Mouse (Mus musculus) cerebellum, adult 11 months (tissue): ENCODE measurements around the gene Gm14597.
"Not testable (repeated sequence)": the region's sequence is repeated elsewhere in the genome, so short reads cannot be mapped to it uniquely, and the experiment has no call there.

Experiments
- DNase-seq: peaks from one replicate; pipeline ENCODE4 v3.0.0; 2022

The Gm14597 gene

DNA sequence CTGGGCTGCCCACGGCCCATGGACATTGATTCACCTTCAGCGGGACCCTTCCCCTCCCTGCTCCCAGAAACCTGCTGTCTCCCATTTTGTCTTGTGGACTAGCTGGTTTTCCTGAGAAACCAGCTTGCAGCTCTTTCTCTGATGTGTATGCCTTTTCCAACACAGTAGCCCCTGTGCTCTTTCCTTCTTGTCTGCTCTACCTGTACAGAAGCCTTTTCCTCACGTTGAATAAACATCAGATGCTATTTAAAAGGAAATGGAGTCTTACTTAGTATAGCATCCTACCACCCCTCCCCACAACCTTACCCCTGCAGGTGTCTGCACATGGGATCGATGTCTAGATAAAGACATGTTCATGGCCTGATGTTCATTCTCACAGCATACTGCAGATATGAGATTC, at the start of gene Gm14597:
Gene Gm14597 (minus strand): TSS at position 101 of the 400 bp plus-strand sequence.
- DNase-seq = not testable (repeated sequence)

DNA sequence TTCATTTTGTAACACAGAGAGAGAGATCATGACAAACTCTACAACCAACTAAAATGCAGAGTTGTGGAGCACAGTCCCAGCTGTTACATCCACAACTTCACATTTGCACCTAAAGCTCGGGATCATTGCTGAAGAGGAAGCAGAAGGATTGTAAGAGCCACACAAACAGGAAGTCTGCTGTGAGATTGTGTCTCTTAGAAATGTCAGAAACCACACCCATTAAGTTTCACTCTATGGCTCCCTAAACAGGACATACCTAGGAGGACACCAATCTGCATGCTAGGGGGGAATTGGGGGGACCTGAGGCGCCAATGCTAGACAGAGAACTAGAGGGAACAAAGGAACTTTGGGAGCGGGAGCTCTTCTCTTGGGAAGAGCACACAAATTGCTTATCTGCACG, 44.1 kb upstream of the Gm14597 start:
- not testable (repeated sequence) for DNase-seq

DNA sequence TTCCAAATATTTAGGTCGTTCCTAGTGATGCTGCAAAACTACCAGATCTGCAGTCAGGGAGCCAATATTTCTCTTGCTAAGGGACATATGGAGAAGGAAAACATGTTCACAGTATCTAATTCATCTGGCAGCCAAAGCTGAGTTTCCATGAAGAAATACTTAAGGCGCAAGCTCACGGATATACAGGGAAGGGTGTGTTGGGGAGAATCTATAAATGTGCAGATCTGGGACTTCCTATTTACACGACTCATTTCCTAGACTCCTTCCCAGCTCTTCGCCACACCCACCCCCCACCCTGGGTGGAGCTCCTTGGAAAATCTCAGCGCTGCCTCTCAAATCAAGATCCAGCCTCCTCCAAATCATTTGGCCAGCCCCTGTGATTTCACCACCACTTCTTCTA, 37.1 kb upstream of the Gm14597 start:
- DNase-seq = no peak

DNA sequence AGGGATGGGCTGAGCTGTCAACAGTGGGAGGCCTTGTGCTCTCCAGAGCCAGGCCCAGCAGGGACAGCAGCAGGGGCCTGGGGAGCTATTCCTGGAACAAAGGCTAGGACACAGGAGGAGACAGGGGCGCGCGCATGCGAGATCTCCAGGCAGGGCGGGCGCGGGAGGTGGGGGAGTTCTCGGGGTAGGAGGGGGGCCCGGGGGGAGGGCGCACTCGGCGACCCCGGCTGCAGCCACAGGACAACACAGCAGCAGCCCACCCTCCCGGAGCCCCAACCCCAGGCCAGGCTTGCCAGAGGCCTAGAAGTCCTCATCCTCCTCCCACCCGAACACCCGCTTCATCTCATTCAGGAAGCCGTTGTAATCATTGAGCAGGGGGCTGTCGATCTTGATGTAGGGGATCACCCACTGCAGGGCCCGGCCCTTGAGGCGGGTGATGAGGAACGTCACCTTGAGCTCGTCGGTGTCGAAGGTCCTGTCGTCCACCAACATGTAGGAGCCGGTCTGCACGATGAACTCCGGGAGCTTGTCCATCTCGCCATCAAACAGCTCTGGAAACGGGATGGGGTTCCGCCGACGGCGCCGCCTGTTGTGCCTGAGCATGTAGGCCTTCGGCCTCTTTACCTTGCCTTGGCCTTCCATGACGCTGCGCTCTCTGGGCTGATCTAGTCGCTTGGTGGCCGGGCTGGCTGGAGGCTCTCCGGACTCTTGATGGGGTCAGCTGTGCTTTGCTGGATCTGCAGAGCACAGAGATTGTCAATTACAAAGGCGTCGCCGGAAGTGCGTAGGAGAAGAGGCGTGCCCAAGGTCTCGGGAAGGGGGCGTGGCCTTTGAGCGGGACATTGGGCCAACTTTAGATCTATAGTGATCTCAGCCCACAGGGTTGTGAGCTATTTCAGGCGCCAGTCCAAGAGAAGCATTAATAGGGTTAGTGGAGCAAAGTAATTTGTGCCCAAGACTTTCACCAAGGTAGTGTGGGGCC, 34.5 kb upstream of the Gm14597 start, which contains the start of gene Rtl8a:
Gene Rtl8a (minus strand): TSS at position 703 of the 982 bp plus-strand sequence.
- DNase-seq = peak; percentile 76

DNA sequence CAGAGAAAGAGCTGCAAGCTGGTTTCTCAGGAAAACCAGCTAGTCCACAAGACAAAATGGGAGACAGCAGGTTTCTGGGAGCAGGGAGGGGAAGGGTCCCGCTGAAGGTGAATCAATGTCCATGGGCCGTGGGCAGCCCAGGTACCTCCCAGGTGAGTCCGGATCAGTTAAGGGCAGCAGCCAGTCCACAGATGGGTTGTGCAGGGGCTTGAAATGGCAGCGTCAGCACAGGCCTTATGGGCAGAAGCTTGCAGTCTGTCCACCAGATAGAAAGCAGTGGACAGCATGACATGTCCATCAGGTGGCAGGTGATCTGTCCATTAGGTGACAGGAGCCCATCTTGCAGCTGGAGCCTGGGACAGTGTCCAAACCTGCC, 33.8 kb upstream of the Gm14597 start:
- DNase-seq = peak; percentile 12

DNA sequence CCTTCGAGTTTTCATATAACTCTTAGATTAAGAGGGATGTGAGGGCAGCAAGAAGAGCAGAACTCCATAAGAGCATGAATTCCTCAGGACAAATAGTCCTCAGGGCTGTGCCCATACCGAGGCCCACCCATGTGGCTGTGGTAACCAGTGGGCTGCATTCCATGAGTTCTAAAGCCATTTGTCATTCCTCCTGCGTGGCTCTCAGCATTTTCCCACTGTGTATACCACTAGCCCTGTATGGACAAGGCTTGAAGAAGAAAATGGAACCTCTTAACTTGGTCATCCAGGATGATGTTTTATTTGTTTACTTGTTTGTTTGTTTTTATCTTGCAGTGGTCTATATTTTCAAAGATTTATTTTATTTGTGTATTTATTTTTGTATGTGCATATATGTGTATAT, 29.3 kb upstream of the Gm14597 start:
- DNase-seq = not testable (repeated sequence)

DNA sequence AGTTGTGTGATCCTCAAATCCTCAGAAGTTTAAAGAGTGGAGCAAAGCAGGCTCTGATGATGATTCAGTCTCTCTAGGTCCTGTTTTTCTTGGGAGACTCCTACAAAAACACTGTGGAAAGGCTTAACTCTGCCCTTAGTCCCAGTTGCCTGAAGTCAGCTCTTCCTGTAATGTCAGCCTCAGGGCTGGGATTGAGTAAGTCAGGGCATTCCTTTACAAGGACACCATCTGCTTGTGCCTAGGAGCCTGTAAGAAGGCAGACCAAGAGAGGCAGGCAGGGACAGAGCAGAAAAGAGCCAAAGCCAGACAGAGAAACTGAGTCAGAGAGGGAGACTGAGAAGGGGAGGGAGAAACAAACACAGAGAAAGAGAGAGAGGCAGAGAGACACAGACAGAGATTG, 2.6 kb upstream of the Gm14597 start:
- DNase-seq = not testable (repeated sequence)

DNA sequence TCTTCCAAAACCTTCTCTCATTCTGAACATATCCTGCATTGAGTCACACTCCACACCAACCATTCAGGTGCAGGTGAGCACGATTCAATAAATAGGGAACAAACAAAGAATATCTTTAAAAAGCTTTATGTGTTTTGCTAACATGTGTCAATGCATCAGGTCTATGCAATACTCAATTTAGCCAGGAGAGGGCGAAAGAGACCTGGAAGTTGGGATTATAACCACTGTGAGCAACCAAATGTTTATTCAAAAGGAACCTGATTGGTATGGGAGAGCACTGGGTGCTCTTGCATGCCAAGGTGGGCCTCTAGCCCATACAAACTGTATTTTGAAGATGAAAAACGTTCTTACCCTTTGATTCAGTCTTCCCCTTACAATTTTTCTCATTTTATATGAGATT, 1.8 kb upstream of the Gm14597 start:
- peak; percentile 51 for DNase-seq

DNA sequence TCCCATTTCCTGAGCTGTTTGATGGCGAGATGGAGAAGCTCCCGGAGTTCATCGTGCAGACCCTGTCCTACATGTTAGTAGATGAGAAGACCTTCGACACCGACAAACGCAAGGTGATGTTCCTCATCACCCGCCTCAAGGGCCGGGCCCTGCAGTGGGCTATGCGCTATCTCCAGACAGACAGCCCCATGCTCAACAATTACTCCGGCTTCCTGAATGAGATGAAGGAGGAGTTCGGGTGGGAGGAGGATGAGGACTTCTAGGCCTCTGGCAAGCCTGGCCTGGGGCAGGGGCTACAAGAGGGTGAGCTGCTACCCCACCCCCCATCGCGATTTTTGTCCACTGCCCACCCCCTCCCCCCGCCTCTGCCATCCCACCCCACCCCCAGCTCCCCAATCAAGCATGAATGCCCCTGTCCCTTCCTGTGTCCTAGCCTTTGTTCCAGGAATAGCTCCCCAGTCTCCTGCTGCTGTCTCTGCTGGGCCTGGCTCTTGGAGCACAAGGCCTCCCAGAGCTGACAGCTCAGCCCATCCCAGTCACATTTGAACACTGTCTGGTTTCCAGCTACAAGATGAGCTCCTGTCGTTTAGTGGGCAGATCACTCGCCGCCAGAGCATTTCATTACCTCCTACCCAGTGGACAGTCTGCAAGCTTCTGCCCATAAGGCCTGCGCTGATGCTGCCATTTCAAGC, 511 bp downstream of the Gm14597 start:
- DNase-seq = peak; percentile 31

DNA sequence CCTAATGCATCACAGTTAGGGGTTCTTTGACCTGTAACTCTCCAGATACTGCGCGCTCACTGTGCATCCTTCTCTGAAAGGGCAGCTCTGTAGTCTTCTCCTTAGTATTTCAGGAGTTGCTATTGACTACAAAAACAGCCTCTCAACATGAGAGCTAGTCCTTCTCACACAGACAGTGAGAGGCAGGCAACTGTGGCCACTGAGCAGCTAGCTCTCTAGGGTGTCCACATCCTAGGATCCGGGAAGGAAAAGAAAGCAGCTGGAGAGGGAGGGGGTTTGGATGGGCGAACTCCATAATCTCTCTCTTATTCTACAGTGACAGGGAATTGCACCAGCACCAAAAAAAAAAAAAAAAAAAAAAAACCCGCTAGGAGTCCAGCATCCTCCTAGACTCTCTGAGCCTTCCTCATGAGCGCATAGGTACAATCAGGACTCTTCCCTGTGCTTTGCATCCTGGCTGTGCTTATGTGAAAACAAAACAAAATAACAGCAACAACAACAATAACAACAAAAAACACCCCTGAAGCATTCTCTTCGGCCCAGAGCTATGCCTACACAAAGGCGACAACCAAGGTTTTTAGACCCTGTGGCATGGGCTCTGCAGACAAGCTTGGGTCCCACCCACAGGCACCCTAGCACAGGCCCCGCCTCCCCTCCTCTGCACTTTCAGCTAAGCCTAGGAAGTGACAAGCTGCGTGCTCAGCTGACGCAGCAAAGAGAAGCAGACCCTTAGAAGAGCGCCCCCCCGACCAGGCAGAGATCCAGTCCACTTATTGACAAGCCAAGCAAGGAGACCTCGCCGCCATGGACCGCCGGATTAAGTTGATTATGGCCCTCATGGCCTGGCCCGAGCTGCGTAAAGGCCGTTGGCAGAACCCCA, 1.3 kb downstream of the Gm14597 start, which contains the start of gene Rtl8c:
Gene Rtl8c (plus strand): TSS at position 791 of the 880 bp plus-strand sequence.
- DNase-seq = peak; percentile 65

DNA sequence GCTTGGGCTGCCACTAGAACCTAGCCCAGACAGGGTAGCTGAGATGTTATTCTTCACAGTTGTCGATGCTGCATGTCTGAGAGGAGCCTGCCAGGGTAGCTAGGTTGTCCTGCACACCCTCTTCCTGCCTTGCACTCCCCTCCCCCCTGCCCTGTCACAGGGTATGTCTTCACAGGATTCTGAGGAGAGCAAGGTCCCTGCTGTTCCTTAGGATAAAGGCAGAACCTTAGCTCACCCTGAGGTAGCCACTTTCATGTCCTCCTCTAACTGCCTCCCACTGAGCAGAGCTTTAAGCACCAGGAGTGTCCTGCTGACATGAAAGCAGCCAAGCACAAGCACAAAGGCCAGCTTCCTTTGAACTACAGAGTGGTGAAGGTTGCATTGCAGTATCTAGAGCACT, 2.6 kb downstream of the Gm14597 start:
- not testable (repeated sequence) for DNase-seq

DNA sequence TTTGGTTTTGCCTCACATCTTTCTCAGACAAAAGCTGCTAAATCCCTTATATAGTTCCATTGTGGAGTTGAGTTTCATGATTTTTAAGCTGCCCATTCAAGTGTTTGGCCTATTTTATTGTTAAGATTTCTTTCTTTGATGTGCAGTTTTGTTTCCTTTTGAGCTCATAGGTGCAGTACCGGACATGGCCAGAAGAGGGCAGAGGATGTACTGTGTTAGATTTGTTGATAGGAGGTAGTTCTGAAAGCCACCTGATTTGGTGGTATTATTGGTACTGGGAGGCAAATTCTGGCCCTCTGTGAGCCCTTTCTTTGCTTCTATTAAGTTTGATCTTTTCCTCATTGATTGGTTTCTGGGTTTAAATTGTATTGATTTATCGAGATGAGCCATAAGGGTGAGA, 8.8 kb downstream of the Gm14597 start:
- DNase-seq = peak; percentile 37

DNA sequence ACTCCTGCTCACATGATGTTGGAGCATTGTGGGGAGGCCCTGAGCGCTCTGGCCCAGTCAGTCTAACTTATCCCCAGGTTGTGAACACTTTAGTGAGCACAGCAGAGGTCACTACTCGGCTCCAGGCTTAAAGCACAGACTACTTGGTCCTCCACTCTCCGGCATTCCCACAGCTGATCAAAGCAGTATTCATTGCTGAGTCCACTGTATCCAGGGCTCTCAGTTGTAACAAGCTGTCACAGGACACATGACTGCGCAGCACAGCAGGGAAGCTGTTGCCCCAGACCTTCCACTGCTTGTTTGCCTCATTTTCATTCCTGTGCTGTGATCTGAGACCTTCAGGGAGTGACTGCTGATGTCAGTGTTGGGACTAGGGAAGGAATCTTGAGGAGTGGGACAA, 25.4 kb downstream of the Gm14597 start:
- not testable (repeated sequence) for DNase-seq

DNA sequence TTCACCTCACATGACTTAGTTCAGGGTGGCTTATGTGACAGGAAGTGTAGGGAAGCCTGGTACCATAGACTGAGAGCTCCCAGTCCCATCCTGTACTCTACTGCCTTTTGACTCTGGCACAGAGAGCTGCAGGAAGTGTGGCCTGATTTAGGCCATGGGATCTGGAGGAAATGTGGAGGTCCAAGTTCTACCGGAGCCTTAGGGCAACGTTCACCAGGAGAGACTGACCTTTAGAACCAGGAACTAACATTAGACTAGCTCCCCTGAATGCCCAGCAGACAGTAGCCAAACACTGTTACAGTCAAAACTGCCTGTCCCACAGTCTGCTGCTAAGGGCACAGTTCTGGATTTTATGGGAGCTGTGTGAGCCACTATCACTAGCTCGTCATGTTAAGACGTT, 27.4 kb downstream of the Gm14597 start:
- DNase-seq = not testable (repeated sequence)

DNA sequence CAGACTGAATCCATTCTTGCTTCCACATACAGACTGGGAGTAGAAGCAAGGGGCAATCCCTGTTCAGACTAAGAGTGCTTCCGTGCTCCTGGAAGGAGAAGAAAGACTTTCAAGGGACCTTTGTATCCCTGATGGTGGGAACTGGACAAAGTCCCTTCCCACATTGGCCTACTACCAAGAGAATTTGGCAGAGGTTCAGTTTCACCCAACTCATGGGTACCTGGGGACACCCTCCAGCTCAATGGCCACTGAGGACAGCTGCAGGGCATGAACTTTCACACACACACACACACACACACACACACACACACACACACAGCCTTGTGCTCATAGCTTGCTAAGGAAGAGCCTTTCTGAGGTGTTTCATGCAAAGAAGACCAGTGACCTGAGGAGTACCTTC, 29.5 kb downstream of the Gm14597 start:
- DNase-seq = no peak
